Mouse (Mus musculus) spleen, adult 2 months (tissue): ENCODE results near the gene Inhbb.

Experiments used
- CTCF ChIP-seq: fragments of 200-500 bp; IDR thresholded peaks from 2 replicates; pipeline ENCODE4 v1.5.1; 2011; ENCODE audit warnings: mild to moderate bottlenecking, inconsistent platforms; ENCODE audit not compliant: insufficient read depth, insufficient read length, insufficient replicate concordance; ENCODE audit errors: extremely low read depth
- POLR2A ChIP-seq: fragments of 200-500 bp; IDR thresholded peaks from 2 replicates; pipeline ENCODE4 v1.6.1; 2011; ENCODE audit warnings: low read depth, low read length, inconsistent platforms

- TF ChIP-seq CTCF (no peak), POLR2A (no peak)
These were observed 28.8 kb upstream of the Inhbb start for GRCm38 (mm10) chr1:119450651-119451345.
